Mouse (Mus musculus) hindbrain, embryonic 12.5 days (tissue): ENCODE measurements around the gene Fahd1. TPM values are rescaled to one million over a fixed set of nuclear protein-coding genes. Genes with fewer than 3 reads are reported as not detected.

Source experiments
- ATAC-seq: fragments of 200-750 bp; cut with Nextera tagmentation; 2 replicates; pipeline ENCODE4 v1.8.0; 2017; ENCODE audit warnings: moderate TSS enrichment; ENCODE audit not compliant: low FRiP score
- H3K27ac ChIP-seq: fragments of 300-500 bp; sonication (generic); 2 replicates; pipeline ENCODE4 v1.5.1; 2016; ENCODE audit warnings: mild to moderate bottlenecking
- H3K27me3 ChIP-seq: fragments of 300-500 bp; sonication (generic); 2 replicates; pipeline ENCODE4 v1.6.1; 2016; ENCODE audit warnings: mild to moderate bottlenecking
- H3K36me3 ChIP-seq: fragments of 300-500 bp; sonication (generic); 2 replicates; pipeline ENCODE4 v1.6.1; 2016; ENCODE audit warnings: mild to moderate bottlenecking
- H3K4me1 ChIP-seq: fragments of 300-500 bp; sonication (generic); 2 replicates; pipeline ENCODE4 v1.6.1; 2016
- H3K4me2 ChIP-seq: fragments of 300-500 bp; sonication (generic); replicated peaks from 2 replicates; pipeline ENCODE4 v1.6.1; 2016; ENCODE audit warnings: mild to moderate bottlenecking
- H3K4me3 ChIP-seq: fragments of 300-500 bp; sonication (generic); 2 replicates; pipeline ENCODE4 v1.5.1; 2016; ENCODE audit warnings: mild to moderate bottlenecking
- H3K9ac ChIP-seq: fragments of 300-500 bp; sonication (generic); 2 replicates; pipeline ENCODE4 v1.6.1; 2016; ENCODE audit warnings: mild to moderate bottlenecking, moderate library complexity
- H3K9me3 ChIP-seq: fragments of 300-500 bp; sonication (generic); replicated peaks from 2 replicates; pipeline ENCODE4 v1.6.1; 2016; ENCODE audit warnings: mild to moderate bottlenecking
- WGBS: fragments of 180-500 bp; shearing (Covaris S2); methylation state at CpG from one replicate; pipeline ENCODE4 v1.1.7; 2016; 5-methylcytosine and 5-hydroxymethylcytosine counted together
- polyA plus RNA-seq: library from polyadenylated mRNA; unstranded; fragments of >200 nt; fragmentation: Nextera tagmentation; extraction: Ambion mirVana; gene quantifications from 2 replicates; pipeline ENCODE4 v1.2.1, GENCODE M21; 2016

Gene Fahd1
- polyA plus RNA-seq, 1 experiment from 2014 or later: 18.6 TPM

- Histone ChIP-seq H3K9ac (no peak overlapping the region), H3K36me3 (peaks cover 10% of the 10 kb centered on the region; the same call in 1 of the 2 replicates), H3K4me2 (no peak overlapping the region), H3K4me3 (no peak overlapping the region), H3K27ac (no peak overlapping the region), H3K4me1 (no peaks in the 10 kb centered on the region), H3K27me3 (no peaks in the 10 kb centered on the region), H3K9me3 (no peaks in the 10 kb centered on the region)
- 40% methylated on average over 5 of the region's 5 CpGs for WGBS
- ATAC-seq: no peak
Observed at GRCm38 (mm10) chr17:24878117-24878397, 27.9 kb upstream of the Fahd1 start.

DNA sequence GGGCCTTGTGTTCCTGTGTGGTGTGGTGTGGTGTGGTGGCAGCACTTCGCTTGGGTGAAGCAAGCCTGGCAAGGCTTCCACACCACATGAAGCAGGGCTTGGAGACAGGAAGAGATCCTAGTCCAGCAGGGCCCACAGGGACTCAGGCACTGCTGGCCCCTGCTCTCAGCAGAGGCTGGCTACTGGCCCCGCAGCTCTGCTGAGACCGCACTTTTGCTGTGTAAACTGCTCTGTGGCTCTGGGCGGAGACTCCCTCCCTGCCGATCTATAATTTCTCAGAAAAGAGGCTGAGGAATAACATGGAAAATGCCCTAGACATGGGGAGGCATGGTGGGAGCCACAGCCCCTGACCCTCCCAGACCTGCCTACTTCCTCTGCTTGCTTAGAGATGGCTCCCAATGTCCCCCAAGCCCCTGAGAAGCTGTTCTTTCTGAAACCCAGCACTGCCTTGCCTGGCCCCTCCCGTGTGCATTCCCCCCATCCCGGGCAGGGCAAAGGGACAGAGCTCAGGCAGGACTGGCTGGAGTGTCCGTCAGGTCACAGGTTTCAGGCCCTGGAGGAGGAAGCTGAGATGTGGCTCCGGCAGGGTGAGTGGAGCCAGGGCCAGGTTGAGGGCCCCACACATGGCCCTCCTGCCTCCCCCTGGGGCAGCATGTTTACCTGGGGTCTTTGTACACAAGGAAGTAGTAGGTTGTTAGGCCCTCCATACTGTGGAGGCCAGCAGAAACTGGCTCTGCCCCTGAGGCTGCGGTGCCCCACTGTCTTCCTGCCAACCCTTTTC is 27.4 kb upstream of the Fahd1 start:
- Histone ChIP-seq H3K27ac (no peak overlapping the region), H3K9ac (0 out of 2 replicates have a peak overlapping the region, but pooled peaks have one; percentile 27), H3K4me2 (no peak overlapping the region), H3K9me3 (no peaks in the 10 kb centered on the region), H3K4me3 (no peak overlapping the region), H3K27me3 (no peaks in the 10 kb centered on the region), H3K36me3 (peaks cover 5% of the 10 kb centered on the region; the same call in 1 of the 2 replicates), H3K4me1 (no peaks in the 10 kb centered on the region)
- ATAC-seq: no peak
- WGBS: 55% methylated on average over 10 of the region's 10 CpGs

DNA sequence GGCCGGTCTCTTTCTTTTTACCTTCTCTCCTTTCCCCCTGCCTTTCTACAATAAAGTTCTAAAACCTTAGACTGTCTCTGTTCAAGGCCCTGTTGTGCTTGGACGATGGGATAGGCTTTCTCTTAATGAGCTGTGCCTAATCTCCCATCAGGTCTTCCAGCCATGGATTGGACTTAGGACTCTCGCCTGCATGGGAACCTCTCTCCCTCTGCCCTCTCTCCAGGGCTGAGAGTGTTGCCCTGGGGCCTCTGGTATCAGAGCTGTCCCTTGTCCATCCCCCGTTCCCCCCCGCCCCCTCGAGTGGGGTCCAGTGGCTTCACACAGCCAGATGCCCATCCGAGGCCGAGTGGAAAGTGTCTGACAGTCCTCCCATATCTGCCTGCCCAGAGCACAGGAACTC is 24.8 kb upstream of the Fahd1 start:
- Histone ChIP-seq H3K9me3 (no peaks in the 10 kb centered on the region), H3K27me3 (no peaks in the 10 kb centered on the region), H3K4me2 (no peak overlapping the region), H3K36me3 (no peaks in the 10 kb centered on the region), H3K4me3 (no peak overlapping the region), H3K4me1 (no peaks in the 10 kb centered on the region), H3K9ac (no peak overlapping the region), H3K27ac (no peak overlapping the region)
- no peak for ATAC-seq
- WGBS: 88% methylated on average over 8 of the region's 8 CpGs

DNA sequence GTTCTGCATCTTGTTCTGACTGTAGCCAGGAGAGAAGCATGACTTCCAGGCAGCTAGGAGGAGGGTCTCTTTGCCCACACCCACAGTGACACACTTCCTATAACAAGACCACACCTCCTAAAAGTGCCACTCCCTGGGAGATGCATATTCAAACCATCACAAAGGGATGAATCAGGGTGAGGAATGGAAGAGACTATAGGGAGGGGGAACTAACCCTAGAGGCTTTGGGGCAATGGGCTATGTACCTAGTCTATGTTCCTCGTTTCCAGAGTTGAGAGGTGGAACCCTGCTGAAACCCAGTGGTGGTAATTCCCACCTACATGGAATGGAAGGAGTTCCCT is 24.2 kb upstream of the Fahd1 start:
- H3K36me3 ChIP-seq: no peaks in the 10 kb centered on the region
- H3K4me2 ChIP-seq: no peak overlapping the region
- no peak overlapping the region for H3K27ac ChIP-seq
- no peaks in the 10 kb centered on the region for H3K4me1 ChIP-seq
- 67% methylated on average over 1 of the region's 1 CpGs for WGBS
- no peak overlapping the region for H3K4me3 ChIP-seq
- no peak for ATAC-seq
- H3K9ac ChIP-seq: no peak overlapping the region
- no peaks in the 10 kb centered on the region for H3K9me3 ChIP-seq
- no peaks in the 10 kb centered on the region for H3K27me3 ChIP-seq

DNA sequence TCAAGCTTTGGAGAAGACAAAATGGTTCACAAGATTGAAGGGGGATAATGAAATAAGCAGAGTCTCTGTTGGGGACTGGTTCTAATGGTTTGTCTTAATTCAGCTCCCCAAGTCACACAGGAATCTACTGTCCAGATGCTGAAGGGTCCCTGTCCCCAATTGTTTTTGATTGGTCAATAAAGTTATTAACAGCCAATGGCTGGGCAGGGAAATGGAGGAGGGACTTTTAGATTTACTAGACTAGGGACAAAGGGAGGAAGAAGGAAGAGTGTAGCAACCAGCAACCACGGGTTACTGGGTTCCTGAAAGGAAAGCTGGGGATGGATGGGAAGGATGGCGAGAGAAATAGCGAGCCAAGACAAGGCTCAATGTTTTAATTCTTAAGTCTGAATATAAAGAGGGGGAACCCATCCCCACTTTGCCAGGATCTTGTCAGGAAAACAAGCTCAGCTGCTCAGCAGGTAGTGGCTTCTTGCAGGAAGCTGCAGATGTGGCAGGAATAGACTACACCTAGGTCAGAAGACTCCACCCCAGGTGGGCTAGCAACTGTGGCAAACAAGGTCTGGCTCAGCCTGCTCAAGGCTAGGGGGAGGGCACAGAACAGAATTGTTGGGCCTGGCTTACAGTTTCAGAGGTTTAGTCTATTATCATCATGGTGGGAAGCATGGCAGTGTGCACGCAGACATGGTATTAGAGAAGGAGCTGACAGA is 23.7 kb upstream of the Fahd1 start:
- Histone ChIP-seq H3K4me1 (no peaks in the 10 kb centered on the region), H3K9ac (no peak overlapping the region), H3K27ac (no peak overlapping the region), H3K27me3 (no peaks in the 10 kb centered on the region), H3K9me3 (no peaks in the 10 kb centered on the region), H3K4me3 (no peak overlapping the region), H3K36me3 (no peaks in the 10 kb centered on the region), H3K4me2 (no peak overlapping the region)
- 53% methylated on average over 4 of the region's 4 CpGs for WGBS
- no peak for ATAC-seq

DNA sequence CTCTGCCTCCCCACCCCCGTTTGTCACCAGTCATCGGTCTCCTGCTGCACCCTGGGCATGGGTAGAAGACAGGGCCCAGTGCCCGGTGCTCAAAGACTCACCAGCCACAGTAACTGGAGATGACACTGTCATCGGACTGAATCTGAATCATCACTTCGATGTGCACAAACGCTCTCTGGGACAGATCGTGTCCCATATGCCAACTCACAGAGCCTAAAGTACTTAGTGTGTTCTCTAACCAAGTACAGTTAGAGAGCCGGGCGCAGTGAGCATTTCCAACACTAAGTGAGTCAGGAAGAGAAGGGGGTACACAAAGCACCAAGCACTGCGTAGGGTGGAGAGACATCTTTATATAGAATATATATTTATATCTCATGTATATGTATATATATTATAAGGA is 17.8 kb upstream of the Fahd1 start:
- WGBS: 95% methylated on average over 10 of the region's 10 CpGs
- Histone ChIP-seq H3K9ac (no peak overlapping the region), H3K4me2 (no peak overlapping the region), H3K9me3 (no peaks in the 10 kb centered on the region), H3K4me1 (no peaks in the 10 kb centered on the region), H3K27ac (no peak overlapping the region), H3K27me3 (no peaks in the 10 kb centered on the region), H3K36me3 (peaks cover 9% of the 10 kb centered on the region; the same call in 1 of the 2 replicates), H3K4me3 (no peak overlapping the region)
- no peak for ATAC-seq

- ATAC-seq: no peak
- no peak within 1 kb of the TSS for H3K27ac ChIP-seq
- no peak within 1 kb of the TSS for H3K4me3 ChIP-seq
- 90% methylated on average over 8 of the region's 8 CpGs for WGBS
- H3K36me3 ChIP-seq: peaks cover 22% of the 10 kb centered on the region
- H3K4me2 ChIP-seq: no peak within 1 kb of the TSS
- H3K27me3 ChIP-seq: no peaks in the 10 kb centered on the region
- H3K4me1 ChIP-seq: no peaks in the 10 kb centered on the region
- H3K9me3 ChIP-seq: no peaks in the 10 kb centered on the region
- no peak within 1 kb of the TSS for H3K9ac ChIP-seq
Observed at GRCm38 (mm10) chr17:24865776-24866175, 15.6 kb upstream of the Fahd1 start, which contains the start of gene Igfals. TSS of gene Igfals (plus strand) at chr17:24865997.

DNA sequence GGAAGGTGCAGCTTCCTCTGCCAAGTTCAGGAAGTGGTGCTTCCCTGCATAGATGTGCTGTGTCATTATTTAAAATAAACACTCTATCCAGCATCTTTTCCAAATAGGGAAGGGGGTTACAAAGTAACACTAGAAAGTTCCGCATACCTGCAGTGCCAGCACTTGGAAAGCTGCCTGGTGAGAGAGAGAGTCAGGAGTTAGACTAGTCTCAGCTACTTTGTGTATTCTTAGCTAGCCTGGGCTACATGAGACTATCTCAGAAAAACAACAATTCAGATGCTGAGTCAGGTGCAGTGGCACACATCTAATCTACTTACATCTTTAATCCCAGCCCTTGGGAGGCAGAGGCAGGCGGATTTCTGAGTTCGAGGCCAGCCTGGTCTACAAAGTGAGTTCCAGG is 11.6 kb upstream of the Fahd1 start:
- Histone ChIP-seq H3K27ac (no peak overlapping the region), H3K9ac (no peak overlapping the region), H3K4me1 (no peaks in the 10 kb centered on the region), H3K27me3 (no peaks in the 10 kb centered on the region), H3K4me3 (no peak overlapping the region), H3K36me3 (peaks cover 41% of the 10 kb centered on the region), H3K4me2 (no peak overlapping the region), H3K9me3 (no peaks in the 10 kb centered on the region)
- ATAC-seq: no peak
- WGBS: 88% methylated on average over 3 of the region's 3 CpGs

GRCm38 (mm10) chr17:24860076-24860475 is 9.9 kb upstream of the Fahd1 start:
- Histone ChIP-seq H3K4me1 (no peaks in the 10 kb centered on the region), H3K4me2 (no peak overlapping the region), H3K27me3 (no peaks in the 10 kb centered on the region), H3K9me3 (no peaks in the 10 kb centered on the region), H3K36me3 (peaks cover 44% of the 10 kb centered on the region), H3K27ac (no peak overlapping the region), H3K4me3 (no peak overlapping the region), H3K9ac (no peak overlapping the region)
- 86% methylated on average over 8 of the region's 8 CpGs for WGBS
- ATAC-seq: no peak

DNA sequence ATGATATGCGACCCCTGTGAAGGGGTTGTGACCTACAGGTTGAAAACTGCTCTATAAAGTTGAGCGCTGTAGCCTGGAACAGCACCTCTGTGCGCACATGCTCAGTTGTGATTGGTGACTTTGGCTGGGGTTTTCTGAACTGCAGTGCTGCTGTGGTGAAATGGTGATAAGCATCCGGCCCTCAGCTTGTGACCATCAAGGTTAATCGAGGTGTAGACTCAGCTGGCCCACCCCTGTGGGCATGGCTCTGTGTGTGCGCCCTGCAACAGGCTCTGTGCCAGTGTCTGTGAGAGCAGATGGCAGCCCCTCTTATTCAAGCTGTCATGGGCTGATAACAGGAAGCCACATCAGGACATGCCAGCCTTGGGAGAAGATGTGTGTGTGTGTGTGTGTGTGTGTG is 8.8 kb upstream of the Fahd1 start:
- H3K9ac ChIP-seq: no peak overlapping the region
- no peak for ATAC-seq

GRCm38 (mm10) chr17:24857831-24858470 is 7.8 kb upstream of the Fahd1 start:
- Histone ChIP-seq H3K36me3 (peaks cover 50% of the 10 kb centered on the region), H3K4me2 (no peak overlapping the region), H3K27me3 (no peaks in the 10 kb centered on the region), H3K4me3 (no peak overlapping the region), H3K9ac (no peak overlapping the region), H3K9me3 (no peaks in the 10 kb centered on the region), H3K4me1 (no peaks in the 10 kb centered on the region), H3K27ac (no peak overlapping the region)
- WGBS: 79% methylated on average over 7 of the region's 8 CpGs
- ATAC-seq: no peak

More for the DNA sequence above, 8.8 kb upstream of the Fahd1 start:
- Histone ChIP-seq H3K4me1 (no peaks in the 10 kb centered on the region), H3K27me3 (no peaks in the 10 kb centered on the region), H3K4me3 (no peak overlapping the region), H3K27ac (no peak overlapping the region), H3K9me3 (no peaks in the 10 kb centered on the region), H3K4me2 (no peak overlapping the region), H3K36me3 (peaks cover 40% of the 10 kb centered on the region)
- WGBS: 91% methylated on average over 6 of the region's 6 CpGs

DNA sequence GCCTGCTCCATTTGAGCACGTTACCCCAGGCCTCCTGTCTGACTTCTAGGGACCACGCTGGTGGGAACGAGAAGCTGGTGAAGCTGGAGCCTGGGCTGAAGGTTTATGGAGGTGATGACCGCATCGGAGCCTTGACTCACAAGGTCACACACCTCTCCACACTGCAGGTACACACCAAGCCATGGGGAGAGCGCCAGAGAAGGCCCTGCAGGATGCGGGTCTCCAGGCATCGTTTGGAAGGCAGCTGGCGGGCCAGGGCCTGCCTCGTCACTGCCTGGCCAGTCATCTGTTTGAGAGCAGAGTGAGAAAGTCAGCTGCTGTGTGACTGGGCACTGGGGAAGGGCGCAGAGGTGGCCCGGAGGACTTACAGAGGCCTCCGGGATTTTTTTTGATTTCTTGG is 6.4 kb upstream of the Fahd1 start:
- H3K4me1 ChIP-seq: no peaks in the 10 kb centered on the region; the same call in 1 of the 2 replicates
- no peak overlapping the region for H3K27ac ChIP-seq
- no peaks in the 10 kb centered on the region for H3K9me3 ChIP-seq
- WGBS: 90% methylated on average over 13 of the region's 13 CpGs
- no peak overlapping the region for H3K4me3 ChIP-seq
- H3K36me3 ChIP-seq: peaks cover 48% of the 10 kb centered on the region
- H3K4me2 ChIP-seq: no peak overlapping the region
- no peak for ATAC-seq
- H3K27me3 ChIP-seq: peaks cover 3% of the 10 kb centered on the region; the same call in 1 of the 2 replicates
- no peak overlapping the region for H3K9ac ChIP-seq
